Mouse (Mus musculus): ENCODE measurements around the gene Olfml2b.

DNA sequence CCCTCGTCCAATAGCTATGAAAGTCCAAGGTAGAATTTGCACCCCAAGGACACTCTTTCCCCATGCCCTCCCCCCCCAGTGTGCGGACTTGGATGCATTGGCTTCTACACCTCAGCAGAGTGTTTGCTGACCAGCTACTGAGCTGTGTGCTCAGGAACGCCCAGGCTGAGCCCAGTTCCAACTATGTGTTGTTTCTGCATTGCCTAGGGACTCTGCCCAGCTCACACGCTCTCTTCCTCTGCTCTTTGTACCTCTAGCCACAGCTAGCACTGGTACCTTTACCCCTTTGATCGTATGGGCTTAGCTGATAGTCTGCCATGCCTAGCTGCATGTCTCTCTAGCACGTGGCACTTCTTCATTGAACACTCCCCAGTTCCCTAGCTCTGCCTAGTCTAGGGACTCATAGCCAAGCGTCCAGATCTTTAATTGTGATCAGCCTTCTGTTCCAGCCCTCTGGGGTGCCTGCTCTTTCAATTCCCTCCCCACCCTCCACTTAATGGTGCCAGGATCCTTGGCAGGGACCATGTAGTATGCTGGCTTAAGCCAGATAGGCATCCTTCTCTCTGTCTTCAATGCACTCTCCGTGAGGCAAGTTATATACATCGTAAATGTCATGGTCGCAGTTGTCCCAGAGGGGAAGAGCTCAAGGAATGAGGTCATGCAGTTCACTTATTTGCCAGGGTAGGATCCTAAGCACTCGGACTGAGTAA is 12.3 kb downstream of the Olfml2b start:
- TF ChIP-seq CTCF (IDR thresholded peaks at IDR 0.05; ENCODE audit: control insufficient read depth, insufficient read depth, low read length) (no peak), POLR2A (IDR thresholded peaks at IDR 0.05; ENCODE audit: borderline replicate concordance, control insufficient read depth, low read depth, low read length) (no peak)
